Mouse (Mus musculus) effector memory CD4-positive, alpha-beta T cell, adult 5 months (primary cell): Measurements from ENCODE around the gene Mup22. TPM values are rescaled to one million over a fixed set of nuclear protein-coding genes. Genes with fewer than 3 reads are reported as not detected.

Experiments used
- polyA plus RNA-seq: library from polyadenylated mRNA; unstranded; fragments of 100-300 nt; shearing (Covaris generic); gene quantifications from one replicate; pipeline ENCODE4 v1.2.1, GENCODE M21; 2017

Gene Mup22
- polyA plus RNA-seq, result not detected

DNA sequence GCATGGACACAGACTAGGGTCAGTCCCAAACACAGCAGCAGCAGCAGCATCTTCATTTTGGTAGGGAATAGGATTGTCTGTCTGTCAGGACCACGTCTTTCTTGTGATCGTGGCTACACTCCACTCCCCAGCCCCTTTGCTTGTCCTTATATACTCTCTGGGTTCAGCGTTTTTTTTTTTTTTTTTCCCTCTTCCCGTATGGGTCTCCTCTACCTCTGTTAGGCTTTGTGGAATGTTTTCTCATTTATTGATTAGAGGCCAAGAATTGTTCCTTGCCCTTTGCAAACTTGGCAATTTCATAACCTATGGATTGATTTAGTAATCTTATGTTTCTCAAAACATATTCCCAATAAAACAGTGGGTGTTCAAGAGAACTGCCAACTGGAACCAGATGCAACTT lies at the start of gene Mup22:
Mup22 (minus strand) TSS at position 101 of the 400 bp plus-strand sequence.

Other genes with a start within 250 kb of the Mup22 start
- not detected for gene Mup10, start 239.3 kb downstream of the Mup22 start, polyA plus RNA-seq
- gene Mup11, start 159.1 kb downstream of the Mup22 start, polyA plus RNA-seq, result not detected
- gene Mup12, start 80.1 kb downstream of the Mup22 start, polyA plus RNA-seq, result not detected